Mouse (Mus musculus) adrenal gland, postnatal 4 days (tissue): ENCODE data around the gene Mknk2. TPM values are rescaled to one million over a fixed set of nuclear protein-coding genes. Genes with fewer than 3 reads are reported as not detected.

Source experiments
- DNase-seq, 2 experiments: peaks; one replicate each; pipeline ENCODE4 v3.0.0; 2021 to 2022; ENCODE audit warnings: low spot score in 2 of 2, mixed read lengths in 2 of 2
- total RNA-seq, 2 experiments: library from RNA; stranded (reverse); gene quantifications; 2 replicates each; pipeline ENCODE4 v1.2.3; 2021

Mknk2 gene
- total RNA-seq, 2 experiments from 2014 or later = 126 to 134 TPM

DNA sequence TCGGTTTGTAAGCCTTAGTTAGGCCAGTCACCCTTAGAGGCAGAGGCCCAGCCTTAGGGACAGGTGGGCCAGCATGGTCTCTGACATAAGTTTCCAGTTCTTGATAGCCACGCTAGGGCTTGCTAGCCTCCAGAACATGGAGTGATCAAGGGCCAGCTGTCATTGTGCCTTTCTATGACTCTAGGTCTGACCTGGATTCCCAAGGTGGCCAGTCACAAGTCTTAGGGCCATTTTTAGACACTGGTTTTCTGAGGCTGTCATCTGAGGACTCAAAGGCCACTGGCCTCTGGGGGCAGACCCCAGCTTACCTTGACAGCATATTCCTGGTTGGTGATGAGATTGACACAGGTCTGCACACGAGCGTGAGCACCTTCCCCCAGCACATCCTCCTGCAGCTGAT lies 6.7 kb downstream of the Mknk2 start:
- DNase-seq = no peak

DNA sequence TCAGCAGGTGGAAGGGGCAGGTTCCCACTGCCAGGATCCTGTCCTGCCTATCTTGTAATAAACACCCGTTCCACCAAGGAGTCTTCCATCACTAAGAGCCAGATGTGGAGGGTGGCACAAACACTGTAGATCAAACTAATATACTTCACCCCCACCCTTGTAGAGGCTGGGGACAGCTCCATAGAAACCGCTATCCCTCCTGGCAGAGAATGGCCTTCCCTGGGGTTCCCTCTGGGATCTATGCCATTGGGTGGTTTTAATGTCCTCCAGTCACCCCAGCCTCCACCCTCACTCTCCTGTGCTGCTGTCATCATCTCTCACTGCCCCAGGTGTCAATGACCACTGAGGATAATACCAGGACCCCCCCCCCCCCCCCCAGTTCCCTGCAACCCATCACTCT lies 7.4 kb downstream of the Mknk2 start:
- DNase-seq = no peak

GRCm38 (mm10) chr10:80669737-80670485 lies 8.0 kb downstream of the Mknk2 start:
- DNase-seq = no peak

GRCm38 (mm10) chr10:80669018-80669417 lies 8.9 kb downstream of the Mknk2 start:
- no peak for DNase-seq

DNA sequence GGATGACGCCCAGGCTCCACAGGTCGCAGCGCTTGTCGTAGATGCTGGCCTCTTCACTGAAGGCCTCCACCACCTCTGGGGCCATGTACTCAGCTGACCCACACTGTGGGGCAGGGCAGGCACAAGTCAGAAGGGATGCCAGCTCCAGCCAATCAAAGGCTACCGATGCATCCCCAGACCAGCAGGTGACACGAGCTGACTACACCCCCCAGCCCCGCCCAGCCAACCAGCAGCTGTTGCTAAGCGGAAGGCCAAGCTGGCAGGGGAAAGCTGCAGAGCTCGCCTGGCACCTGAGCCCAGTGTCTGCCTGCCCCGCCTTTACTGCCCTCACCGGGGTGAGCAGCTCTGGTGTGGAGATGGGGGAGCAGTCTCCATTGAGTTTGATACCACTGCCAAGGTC lies 9.3 kb downstream of the Mknk2 start:
- DNase-seq = no peak

GRCm38 (mm10) chr10:80666837-80667412 lies 11.0 kb downstream of the Mknk2 start:
- no peak for DNase-seq

- no peak for DNase-seq
Observed at GRCm38 (mm10) chr10:80665981-80666733, 11.8 kb downstream of the Mknk2 start.

DNA sequence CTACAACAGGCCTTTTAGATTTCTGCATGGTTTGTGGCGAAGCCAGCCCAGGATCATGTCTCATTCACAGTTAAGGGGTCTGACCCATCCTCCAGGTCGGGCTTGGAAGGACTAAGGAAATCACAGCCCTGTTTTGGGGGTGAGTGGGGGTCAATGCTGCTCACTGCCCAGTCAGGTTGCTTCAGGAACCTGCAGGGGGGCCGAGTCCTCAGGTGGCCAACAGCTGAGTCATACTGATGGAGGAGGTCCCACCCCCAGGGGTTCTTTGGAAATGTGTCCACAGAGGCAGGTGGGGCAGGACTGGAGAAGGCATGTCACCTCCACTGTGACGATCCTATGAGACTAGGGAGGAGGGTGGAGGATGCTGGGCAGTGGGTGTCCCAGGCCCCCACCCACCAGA lies 12.5 kb downstream of the Mknk2 start:
- no peak for DNase-seq

DNA sequence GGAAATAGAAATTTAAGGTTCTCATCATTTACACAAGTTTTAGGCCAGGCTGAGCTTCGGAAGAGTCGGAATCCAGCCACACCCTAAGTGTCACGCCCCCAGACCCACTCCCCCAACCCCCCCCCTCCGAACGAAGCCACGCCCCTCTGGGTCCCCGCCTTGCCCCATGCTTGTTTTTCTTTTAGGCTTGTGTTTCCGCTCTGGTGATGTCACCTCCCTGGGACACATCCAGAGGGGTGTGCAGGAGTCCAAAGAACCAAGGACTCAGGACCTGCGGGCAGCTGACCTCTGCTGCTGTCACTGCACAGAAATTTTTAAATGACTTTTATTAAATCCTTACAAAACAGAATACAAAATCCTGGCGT lies 12.9 kb downstream of the Mknk2 start:
- DNase-seq = no peak

DNA sequence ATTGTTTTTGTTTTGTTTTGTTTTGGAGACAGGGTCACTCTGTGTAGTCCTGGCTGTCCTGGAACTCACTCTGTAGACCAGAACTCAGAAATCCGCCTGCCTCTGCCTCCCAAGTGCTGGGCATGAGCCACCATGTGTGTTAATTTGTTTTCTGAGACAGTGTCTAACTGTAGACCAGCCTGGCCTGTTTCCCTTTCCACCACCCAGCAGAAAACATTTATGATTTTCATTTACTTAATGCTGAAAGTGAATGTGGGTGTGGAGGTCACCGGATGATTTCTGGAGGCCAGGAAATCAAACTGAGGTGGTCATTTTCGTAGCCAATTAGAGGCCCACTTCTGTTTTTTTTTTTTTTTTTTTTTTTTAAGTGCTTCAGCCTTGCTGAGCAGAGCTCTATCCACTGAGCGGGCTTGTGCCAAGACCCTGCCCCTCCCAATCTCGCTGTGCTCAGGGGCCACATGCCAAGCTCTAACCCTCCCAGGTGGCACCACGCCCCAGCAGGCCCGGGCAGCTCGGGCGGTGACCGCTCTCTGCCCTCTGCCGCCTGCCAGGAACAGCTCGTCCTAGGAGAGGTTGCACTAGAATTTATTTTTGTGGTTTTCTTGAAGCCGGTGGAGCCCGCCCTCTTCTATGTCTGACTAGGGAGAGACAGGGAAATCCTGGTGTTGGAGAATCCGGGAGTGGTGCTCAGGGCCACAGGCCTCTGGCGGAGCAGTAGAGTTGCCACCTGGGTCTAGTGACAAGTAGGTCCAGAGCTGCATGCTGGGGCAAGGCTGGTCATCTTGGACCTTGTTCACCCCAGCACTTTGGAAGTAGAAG lies 13.5 kb downstream of the Mknk2 start:
- peak; percentile 51 to 66 for DNase-seq

- no peak for DNase-seq
Observed at GRCm38 (mm10) chr10:80663485-80664196, 14.3 kb downstream of the Mknk2 start.

DNA sequence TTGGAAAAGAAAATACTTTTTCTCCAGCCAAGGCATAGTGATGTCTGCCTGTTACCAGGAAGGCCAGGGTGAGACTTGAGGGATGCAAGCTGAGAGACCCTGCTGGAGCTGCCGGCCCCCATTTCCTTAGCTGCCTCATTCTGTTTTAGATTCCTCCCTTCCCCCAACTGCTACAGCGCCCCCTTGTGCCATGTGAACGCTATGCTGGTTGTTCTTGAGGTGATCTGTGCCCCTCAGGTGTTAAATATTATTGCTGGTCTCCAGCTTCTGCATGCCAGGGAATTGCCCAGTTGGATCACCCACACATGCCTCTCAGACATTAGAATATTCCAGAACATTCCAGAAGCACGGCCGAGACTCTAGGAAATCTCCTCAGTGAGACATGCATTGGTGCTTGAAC lies 16.8 kb downstream of the Mknk2 start:
- no peak for DNase-seq

DNA sequence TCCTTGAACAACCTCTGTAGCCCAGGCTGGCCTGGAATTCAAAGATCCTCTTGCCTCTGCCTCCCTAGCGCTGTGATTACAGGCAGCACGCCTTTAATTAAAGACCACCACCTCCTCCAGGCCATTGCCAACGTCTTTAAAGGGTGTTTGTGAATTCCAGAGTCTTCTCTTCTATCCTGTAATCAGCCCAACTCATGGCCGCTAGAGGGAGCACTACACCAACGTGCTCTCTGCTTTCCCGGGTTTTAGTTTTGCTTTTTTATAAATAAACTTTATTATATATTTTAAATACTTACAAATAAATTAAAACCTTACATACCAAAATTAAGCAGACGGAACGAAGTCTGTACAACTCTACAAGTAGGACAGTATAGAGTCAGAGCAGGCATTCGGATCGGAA lies 18.7 kb downstream of the Mknk2 start:
- DNase-seq = peak; percentile 46 to 56

GRCm38 (mm10) chr10:80658841-80659202 lies 19.1 kb downstream of the Mknk2 start:
- DNase-seq = no peak

GRCm38 (mm10) chr10:80658194-80658840 lies 19.6 kb downstream of the Mknk2 start:
- no peak for DNase-seq

- DNase-seq = no peak
Observed at GRCm38 (mm10) chr10:80656863-80657623, 20.9 kb downstream of the Mknk2 start, which contains the start of gene Btbd2. TSS of gene Btbd2 (minus strand) at chr10:80657071.

DNA sequence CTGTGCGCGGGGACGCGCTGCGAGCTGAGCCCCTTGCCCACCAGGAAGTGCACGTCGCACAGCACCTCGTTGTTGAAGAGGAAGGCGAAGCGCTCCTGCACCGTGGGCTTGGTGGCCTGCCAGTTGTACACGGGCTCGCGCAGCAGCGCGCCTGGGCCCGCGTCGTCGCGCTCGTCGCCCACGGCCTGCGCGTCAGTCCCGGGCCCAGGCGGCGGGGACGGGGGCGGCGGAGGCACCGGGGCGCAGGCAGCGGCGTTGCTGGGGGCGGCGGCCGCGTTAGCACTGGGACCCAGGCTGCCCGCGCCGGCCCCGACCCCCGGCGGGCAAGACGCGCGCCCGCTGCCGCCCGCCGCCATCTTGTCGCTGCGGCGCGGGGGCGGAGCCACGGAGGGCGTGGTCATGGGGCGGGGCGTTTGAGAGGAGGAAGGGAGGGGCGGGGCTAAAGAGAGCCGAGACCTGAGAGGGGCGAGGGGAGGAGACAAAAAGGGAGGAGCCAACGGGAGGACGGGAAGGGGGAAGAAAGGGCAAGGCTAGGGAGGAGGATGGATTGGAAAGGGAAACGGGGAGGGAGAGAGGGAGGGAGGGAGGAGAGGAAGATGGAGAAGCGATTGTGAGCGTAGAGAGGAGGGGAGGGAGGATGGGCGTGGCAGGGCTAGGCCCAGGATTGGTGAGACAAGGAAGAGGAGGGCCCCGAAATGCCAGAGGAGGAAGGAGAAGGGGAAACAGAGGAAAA lies 21.6 kb downstream of the Mknk2 start:
- DNase-seq = peak; percentile 94 to 95

- DNase-seq = no peak
Observed at GRCm38 (mm10) chr10:80655406-80656129, 22.3 kb downstream of the Mknk2 start.
